Mouse (Mus musculus) layer of hippocampus, adult 9-11 months (tissue): ENCODE measurements around the gene Arpp19.

ENCODE experiments used
- DNase-seq: peaks from one replicate; pipeline ENCODE4 v3.0.0; 2022

Arpp19 gene

GRCm38 (mm10) chr9:75037451-75038356 is at the start of gene Arpp19:
TSS of gene Arpp19 (plus strand) at chr9:75037614.
- peak; percentile 89 for DNase-seq

GRCm38 (mm10) chr9:74988893-74989460 is 48.4 kb upstream of the Arpp19 start:
- no peak for DNase-seq

- DNase-seq = no peak
Measured at GRCm38 (mm10) chr9:74989990-74990389, 47.4 kb upstream of the Arpp19 start.

GRCm38 (mm10) chr9:74994611-74995257 is 42.7 kb upstream of the Arpp19 start:
- no peak for DNase-seq

- DNase-seq = no peak
Measured at GRCm38 (mm10) chr9:74996349-74996748, 41.1 kb upstream of the Arpp19 start.

GRCm38 (mm10) chr9:74997976-74998375 is 39.4 kb upstream of the Arpp19 start:
- DNase-seq = no peak

- DNase-seq = no peak
Measured at GRCm38 (mm10) chr9:75001006-75001405, 36.4 kb upstream of the Arpp19 start.

- DNase-seq = no peak
Measured at GRCm38 (mm10) chr9:75001611-75002204, 35.7 kb upstream of the Arpp19 start.

- DNase-seq = no peak
Measured at GRCm38 (mm10) chr9:75002262-75002661, 35.2 kb upstream of the Arpp19 start.

- peak; percentile 42 for DNase-seq
Measured at GRCm38 (mm10) chr9:75004203-75004602, 33.2 kb upstream of the Arpp19 start.

- no peak for DNase-seq
Measured at GRCm38 (mm10) chr9:75016591-75016990, 20.8 kb upstream of the Arpp19 start.

- DNase-seq = no peak
Measured at GRCm38 (mm10) chr9:75019181-75019580, 18.2 kb upstream of the Arpp19 start.

GRCm38 (mm10) chr9:75019592-75019991 is 17.8 kb upstream of the Arpp19 start:
- DNase-seq = no peak

- DNase-seq = no peak
Measured at GRCm38 (mm10) chr9:75020561-75020960, 16.9 kb upstream of the Arpp19 start.

GRCm38 (mm10) chr9:75022546-75022945 is 14.9 kb upstream of the Arpp19 start:
- DNase-seq = no peak

- no peak for DNase-seq
Measured at GRCm38 (mm10) chr9:75023150-75023894, 14.1 kb upstream of the Arpp19 start.

- DNase-seq = no peak
Measured at GRCm38 (mm10) chr9:75024089-75024488, 13.3 kb upstream of the Arpp19 start.

- DNase-seq = no peak
Measured at GRCm38 (mm10) chr9:75025689-75026088, 11.7 kb upstream of the Arpp19 start.

GRCm38 (mm10) chr9:75032408-75032807 is 5.0 kb upstream of the Arpp19 start:
- no peak for DNase-seq

- DNase-seq = no peak
Measured at GRCm38 (mm10) chr9:75033141-75033540, 4.3 kb upstream of the Arpp19 start.

GRCm38 (mm10) chr9:75034691-75035090 is 2.7 kb upstream of the Arpp19 start:
- no peak for DNase-seq

GRCm38 (mm10) chr9:75035944-75036343 is 1.5 kb upstream of the Arpp19 start:
- no peak for DNase-seq

- DNase-seq = no peak
Measured at GRCm38 (mm10) chr9:75038357-75038688, 909 bp downstream of the Arpp19 start.
